Mouse (Mus musculus): ENCODE data around the gene Shh.

GRCm38 (mm10) chr5:28460556-28461350, 6.3 kb downstream of the Shh start:
- TF ChIP-seq POLR2A (IDR thresholded peaks at IDR 0.05; ENCODE audit: borderline replicate concordance, control insufficient read depth, low read depth, low read length) = no peak
- no peak for TF ChIP-seq CTCF (IDR thresholded peaks at IDR 0.05; ENCODE audit: control insufficient read depth, insufficient read depth, low read length)
